Mouse (Mus musculus): Measurements from ENCODE around the gene Midn. TPM values are rescaled to one million over a fixed set of nuclear protein-coding genes. Genes with fewer than 3 reads are reported as not detected.

Gene Midn
- polyA plus RNA-seq (2012; ENCODE audit: insufficient read depth, insufficient read length, missing spikeins): 25.5 and 31.6 TPM in 2 replicates

DNA sequence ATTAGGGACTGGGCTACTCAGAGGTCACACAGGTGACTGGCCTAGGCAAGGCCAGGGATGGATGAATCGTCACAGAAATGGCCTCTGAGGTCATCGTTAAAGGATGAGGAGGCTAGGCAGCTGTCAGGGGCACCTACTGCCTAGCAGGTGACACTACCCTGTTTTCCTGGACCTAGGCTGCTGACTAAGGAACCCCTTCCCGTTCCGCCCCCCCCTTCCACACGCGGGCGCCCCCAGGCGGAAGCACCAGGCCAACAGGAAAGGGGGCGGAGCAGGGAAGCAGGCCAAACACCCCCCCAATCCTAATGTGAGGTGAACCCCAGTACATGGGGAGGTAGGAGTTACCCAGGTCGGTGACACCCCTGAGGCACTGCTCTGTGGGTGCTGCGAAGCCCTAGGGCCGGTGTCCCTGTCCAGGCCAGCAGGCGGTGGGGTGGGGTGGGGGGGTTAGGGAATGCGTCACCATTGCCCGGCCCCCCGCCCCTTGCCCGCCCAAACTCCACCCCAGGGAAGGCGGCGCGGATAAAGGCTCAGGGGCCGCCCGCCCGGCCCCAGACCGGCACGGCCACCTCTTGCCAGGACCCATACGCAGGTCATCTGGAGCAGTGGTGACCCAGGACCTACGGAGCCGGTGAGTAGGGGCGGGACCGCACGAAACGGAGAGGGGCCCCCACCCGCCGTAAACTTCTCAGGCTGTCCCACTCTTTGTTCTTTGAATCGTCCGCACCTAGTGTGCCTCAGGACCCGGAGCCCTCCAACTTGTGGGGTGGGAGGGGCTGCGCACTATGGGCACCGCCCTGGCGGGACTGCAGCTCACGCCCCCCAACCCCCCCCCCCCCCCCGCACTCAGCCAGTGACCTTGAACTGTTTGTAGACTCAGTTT, at the start of gene Midn:
Gene Midn (plus strand): TSS at position 554 of the 883 bp plus-strand sequence.
- peak within 1 kb of the TSS; percentile 89 for H3K4me3 ChIP-seq (ENCODE audit: insufficient read depth, low read depth, low read length)
- H3K4me1 ChIP-seq (ENCODE audit: control insufficient read depth, insufficient read depth, insufficient read length, low read length): peaks cover 11% of the 10 kb centered on the region
- H3K27ac ChIP-seq (replicated peaks; ENCODE audit: low read depth, low read length): peak within 1 kb of the TSS; percentile 97

DNA sequence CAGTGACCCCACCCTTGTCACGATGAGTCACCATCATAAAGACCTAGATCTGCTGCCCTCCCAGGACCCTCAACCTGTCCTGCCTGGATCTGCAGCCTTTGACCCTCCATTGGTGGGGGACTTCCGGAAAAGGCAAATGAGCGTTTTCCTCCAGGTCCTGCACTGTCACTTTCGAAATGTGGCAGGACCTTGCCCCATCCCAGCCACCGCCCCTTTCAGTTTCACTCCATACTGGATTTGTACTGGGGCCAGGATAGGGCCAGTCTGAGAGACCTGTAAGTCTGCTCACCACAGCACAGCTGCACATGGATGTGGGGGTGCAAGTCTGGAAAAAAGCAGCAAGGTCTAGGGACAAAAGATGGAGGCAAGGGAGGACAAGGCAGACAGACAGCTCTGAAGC, 49.4 kb upstream of the Midn start:
- H3K4me3 ChIP-seq (ENCODE audit: insufficient read depth, low read depth, low read length): peak overlapping the region; percentile 9; the same call in 1 of the 2 replicates
- peak overlapping the region; percentile 98 for H3K27ac ChIP-seq (replicated peaks; ENCODE audit: low read depth, low read length)
- H3K4me1 ChIP-seq (ENCODE audit: control insufficient read depth, insufficient read depth, insufficient read length, low read length): peaks cover 69% of the 10 kb centered on the region

- H3K4me3 ChIP-seq (ENCODE audit: insufficient read depth, low read depth, low read length): peak overlapping the region; percentile 100
- peak overlapping the region; percentile 98 for H3K27ac ChIP-seq (replicated peaks; ENCODE audit: low read depth, low read length)
- peaks cover 61% of the 10 kb centered on the region for H3K4me1 ChIP-seq (ENCODE audit: control insufficient read depth, insufficient read depth, insufficient read length, low read length)
These were observed 47.1 kb upstream of the Midn start for GRCm38 (mm10) chr10:80100982-80101381.

DNA sequence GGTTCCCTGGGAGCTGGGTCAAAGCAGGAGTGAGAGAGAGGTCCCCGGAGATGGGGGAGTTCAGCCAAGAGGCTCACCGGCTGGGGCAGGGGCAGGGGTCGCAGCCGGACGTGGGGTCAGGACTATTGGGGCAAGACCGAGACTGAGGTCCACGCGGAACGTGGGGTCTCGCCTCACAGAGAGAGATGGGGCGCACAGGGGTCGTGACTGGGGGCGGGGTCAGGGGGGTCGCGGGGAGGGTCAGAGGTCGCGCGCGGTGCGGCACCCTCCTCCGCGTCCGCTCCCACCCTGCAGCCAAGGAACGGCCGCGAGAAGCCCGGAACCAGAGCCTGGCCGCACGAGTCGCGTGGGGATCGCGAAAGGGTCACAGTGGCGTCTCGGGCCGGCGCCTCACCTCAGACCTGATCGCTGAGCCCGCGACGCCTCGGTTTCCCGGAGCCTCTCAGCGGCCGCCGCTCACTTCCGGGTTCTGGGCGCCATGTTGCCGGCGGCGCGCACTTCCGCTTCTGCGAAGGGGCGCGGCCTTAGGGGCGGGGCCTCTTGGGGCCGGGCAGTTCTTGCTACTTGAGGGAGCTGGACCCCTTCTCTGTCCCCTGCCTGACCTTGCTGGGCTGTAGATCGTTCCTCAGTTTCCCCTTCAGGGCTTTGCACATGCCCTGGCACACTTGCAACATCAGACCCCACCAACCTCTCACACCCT, 45.7 kb upstream of the Midn start:
- Histone ChIP-seq H3K27ac (replicated peaks; ENCODE audit: low read depth, low read length) (peak overlapping the region; percentile 98), H3K4me1 (ENCODE audit: control insufficient read depth, insufficient read depth, insufficient read length, low read length) (peaks cover 49% of the 10 kb centered on the region), H3K4me3 (ENCODE audit: insufficient read depth, low read depth, low read length) (peak overlapping the region; percentile 100)

- peak overlapping the region; percentile 91 for H3K27ac ChIP-seq (replicated peaks; ENCODE audit: low read depth, low read length)
- no peak overlapping the region for H3K4me3 ChIP-seq (ENCODE audit: insufficient read depth, low read depth, low read length)
- H3K4me1 ChIP-seq (ENCODE audit: control insufficient read depth, insufficient read depth, insufficient read length, low read length): peaks cover 44% of the 10 kb centered on the region
These were observed 45.0 kb upstream of the Midn start for GRCm38 (mm10) chr10:80103032-80103431.

- Histone ChIP-seq H3K4me1 (ENCODE audit: control insufficient read depth, insufficient read depth, insufficient read length, low read length) (peaks cover 35% of the 10 kb centered on the region), H3K4me3 (ENCODE audit: insufficient read depth, low read depth, low read length) (no peak overlapping the region), H3K27ac (replicated peaks; ENCODE audit: low read depth, low read length) (peak overlapping the region; percentile 78)
These were observed 43.9 kb upstream of the Midn start for GRCm38 (mm10) chr10:80104181-80104580.

DNA sequence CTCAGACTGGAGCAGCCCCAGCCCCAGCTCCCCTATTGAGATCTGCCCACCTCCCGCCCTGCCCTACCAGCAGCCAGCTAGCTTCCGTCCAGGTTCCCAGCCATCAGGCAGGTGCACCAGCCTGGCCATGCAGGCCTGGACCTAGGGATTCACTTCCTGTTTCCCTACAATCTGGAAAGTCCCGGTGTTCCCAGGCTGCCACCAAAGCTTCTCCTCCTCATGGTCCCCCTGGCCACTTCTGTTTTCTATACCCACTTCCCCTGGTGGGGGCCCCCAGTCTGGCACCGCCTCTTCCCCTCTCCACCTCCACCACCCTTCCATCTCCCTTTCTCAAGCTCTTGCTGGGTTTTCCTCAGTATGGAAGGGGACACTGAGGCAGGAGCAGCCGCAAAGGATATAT, 42.6 kb upstream of the Midn start, which contains the start of gene Sbno2:
Gene Sbno2 (minus strand): TSS at position 112 of the 400 bp plus-strand sequence.
- H3K4me3 ChIP-seq (ENCODE audit: insufficient read depth, low read depth, low read length): no peak within 1 kb of the TSS
- H3K4me1 ChIP-seq (ENCODE audit: control insufficient read depth, insufficient read depth, insufficient read length, low read length): peaks cover 22% of the 10 kb centered on the region
- H3K27ac ChIP-seq (replicated peaks; ENCODE audit: low read depth, low read length): peak within 1 kb of the TSS; percentile 30

- Histone ChIP-seq H3K4me1 (ENCODE audit: control insufficient read depth, insufficient read depth, insufficient read length, low read length) (peaks cover 18% of the 10 kb centered on the region), H3K27ac (replicated peaks; ENCODE audit: low read depth, low read length) (no peak overlapping the region)
These were observed 42.1 kb upstream of the Midn start for GRCm38 (mm10) chr10:80105926-80106325.

DNA sequence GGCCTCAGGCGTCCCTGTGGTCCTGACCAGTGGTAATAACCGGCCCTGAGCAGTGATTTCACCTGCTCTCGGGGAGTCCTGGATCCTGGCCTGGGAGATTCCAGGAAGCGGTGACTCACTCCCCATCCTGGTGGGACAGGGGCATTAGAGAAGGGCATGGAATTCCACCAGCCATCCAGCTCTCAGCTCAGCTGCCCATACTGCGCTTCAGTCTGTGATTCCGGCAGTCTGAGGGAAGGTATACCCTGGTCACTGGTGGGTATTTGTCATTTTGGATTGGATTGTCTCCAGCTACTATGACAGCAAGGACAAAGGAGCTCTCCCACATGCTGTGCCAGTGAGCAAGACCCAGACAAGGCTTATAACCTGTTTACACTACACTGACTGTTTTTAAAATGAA, 40.4 kb upstream of the Midn start:
- Histone ChIP-seq H3K4me1 (ENCODE audit: control insufficient read depth, insufficient read depth, insufficient read length, low read length) (peaks cover 9% of the 10 kb centered on the region; the same call in 1 of the 2 replicates), H3K27ac (replicated peaks; ENCODE audit: low read depth, low read length) (no peak overlapping the region), H3K4me3 (ENCODE audit: insufficient read depth, low read depth, low read length) (no peak overlapping the region)

More at GRCm38 (mm10) chr10:80105926-80106325, 42.1 kb upstream of the Midn start:
- H3K4me3 ChIP-seq (ENCODE audit: insufficient read depth, low read depth, low read length): no peak overlapping the region

DNA sequence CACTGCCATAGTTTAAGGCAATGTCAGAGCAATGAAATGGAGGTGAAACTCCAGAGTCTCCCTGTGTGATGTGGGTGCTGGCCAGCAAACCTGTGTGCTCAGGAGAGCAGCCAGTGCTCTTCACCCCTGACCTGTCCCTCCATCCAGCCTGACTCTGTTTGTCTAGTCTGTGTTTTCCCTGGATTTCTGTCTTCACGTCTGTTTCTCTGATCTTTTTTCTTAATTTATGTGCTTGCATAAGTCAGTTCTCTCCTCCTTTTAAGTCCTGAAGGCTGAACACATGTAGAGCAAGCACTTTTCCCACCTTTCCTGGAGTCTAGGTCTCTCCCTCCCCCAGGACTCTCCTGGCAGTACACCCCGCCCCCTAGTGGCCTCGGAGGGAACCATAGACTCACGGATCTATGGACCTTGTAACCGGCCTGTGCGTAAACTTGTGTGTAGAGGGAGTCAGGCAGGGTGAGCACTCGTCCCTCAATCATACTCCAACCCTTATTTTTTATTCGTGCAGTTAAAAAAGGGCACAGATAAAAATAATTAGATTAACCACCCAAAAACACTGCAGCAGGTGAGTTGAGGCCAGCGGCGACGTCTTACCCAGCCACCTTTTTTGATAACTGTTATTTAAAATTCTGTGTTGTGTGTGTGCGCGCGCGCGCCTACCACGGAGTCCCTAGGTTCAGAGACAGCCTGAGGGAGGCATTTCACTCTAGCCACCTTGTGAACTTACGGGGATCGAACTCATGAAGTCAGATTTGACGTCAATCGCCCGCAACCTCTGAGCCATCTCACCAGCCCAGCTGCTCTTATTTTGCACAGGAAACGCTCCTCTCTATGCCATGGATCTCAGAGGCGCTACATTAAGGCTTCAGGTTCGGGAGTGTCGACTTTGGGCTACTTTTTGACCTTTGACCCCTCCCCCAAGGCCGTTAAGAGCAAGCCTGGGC, 33.5 kb upstream of the Midn start:
- peaks cover 12% of the 10 kb centered on the region for H3K4me1 ChIP-seq (ENCODE audit: control insufficient read depth, insufficient read depth, insufficient read length, low read length)
- H3K27ac ChIP-seq (replicated peaks; ENCODE audit: low read depth, low read length): peak overlapping the region; percentile 77
- H3K4me3 ChIP-seq (ENCODE audit: insufficient read depth, low read depth, low read length): peak overlapping the region; percentile 61

GRCm38 (mm10) chr10:80115290-80115943, 32.7 kb upstream of the Midn start, which contains the start of gene Stk11:
TSS of gene Stk11 (plus strand) at chr10:80115803.
- Histone ChIP-seq H3K4me1 (ENCODE audit: control insufficient read depth, insufficient read depth, insufficient read length, low read length) (peaks cover 12% of the 10 kb centered on the region), H3K4me3 (ENCODE audit: insufficient read depth, low read depth, low read length) (peak within 1 kb of the TSS; percentile 92), H3K27ac (replicated peaks; ENCODE audit: low read depth, low read length) (peak within 1 kb of the TSS; percentile 78)

DNA sequence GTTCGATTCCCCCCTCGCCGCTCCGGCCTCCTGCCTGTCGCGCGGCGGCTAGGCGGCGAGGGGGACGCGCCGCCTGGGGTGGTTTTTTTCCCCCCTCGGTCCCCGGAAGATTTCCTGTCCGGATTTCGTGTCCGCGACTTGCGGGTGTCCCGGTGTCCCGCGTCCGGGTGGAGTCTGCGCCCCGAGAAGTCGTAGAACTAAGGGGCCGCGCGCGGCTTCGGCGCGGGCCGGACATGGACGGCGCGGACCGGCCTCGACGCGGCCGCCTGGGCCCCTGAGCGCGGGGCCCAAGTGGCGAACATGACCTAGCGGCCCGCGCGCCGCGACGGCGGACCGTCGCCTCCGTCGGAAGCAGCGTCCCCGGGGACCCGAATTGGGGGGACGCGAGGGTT, 32.1 kb upstream of the Midn start:
- H3K27ac ChIP-seq (replicated peaks; ENCODE audit: low read depth, low read length): peak overlapping the region; percentile 78
- peak overlapping the region; percentile 92 for H3K4me3 ChIP-seq (ENCODE audit: insufficient read depth, low read depth, low read length)
- H3K4me1 ChIP-seq (ENCODE audit: control insufficient read depth, insufficient read depth, insufficient read length, low read length): peaks cover 12% of the 10 kb centered on the region

DNA sequence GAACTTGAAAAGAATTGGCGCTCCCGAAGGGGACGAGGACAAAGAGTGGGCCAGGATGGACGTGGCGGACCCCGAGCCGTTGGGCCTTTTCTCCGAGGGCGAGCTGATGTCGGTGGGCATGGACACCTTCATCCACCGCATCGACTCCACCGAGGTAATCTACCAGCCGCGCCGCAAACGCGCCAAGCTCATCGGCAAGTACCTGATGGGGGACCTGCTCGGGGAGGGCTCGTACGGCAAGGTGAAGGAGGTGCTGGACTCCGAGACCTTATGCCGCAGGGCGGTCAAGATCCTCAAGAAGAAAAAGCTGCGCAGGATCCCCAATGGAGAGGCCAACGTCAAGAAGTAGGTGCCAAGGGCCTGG, 31.5 kb upstream of the Midn start:
- H3K27ac ChIP-seq (replicated peaks; ENCODE audit: low read depth, low read length): peak overlapping the region; percentile 78
- H3K4me1 ChIP-seq (ENCODE audit: control insufficient read depth, insufficient read depth, insufficient read length, low read length): peaks cover 12% of the 10 kb centered on the region
- H3K4me3 ChIP-seq (ENCODE audit: insufficient read depth, low read depth, low read length): peak overlapping the region; percentile 92

Data from brown adipose tissue, adult 24 weeks (tissue).